In the genomic region with DNA sequence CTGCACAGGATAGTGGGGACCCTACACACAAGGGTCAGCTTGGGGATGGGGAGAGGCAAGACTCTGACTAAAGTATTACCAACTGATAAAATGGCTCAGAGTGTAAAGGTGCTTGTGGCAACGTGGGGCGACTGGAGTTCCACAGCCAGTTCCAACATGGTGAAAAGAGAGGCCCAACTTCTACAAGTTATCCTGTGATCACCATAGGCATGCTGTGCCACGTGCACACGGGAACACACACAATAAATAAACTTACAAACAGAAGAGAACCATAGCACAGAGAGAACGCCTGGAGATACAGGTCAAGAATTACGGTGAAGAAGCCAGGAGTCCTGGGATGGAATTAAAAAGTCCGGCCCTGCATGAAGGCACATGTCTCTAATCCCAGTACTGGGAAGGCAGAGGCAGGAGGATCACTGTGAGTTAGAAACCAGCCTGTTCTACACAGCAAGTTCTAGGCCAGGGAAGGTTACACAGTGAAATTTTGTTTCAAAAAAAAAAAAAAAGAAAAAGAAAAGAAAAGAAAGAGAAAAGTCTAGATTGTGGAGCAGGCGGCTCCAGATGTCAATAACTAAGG, we compare ENCODE assay signal across 8 mouse cellular contexts. TPM values are rescaled to one million over a fixed set of nuclear protein-coding genes. Genes with fewer than 3 reads are reported as not detected.
DNase-seq lines count a peak whose midpoint lies in the region; ATAC-seq and TF ChIP-seq lines count a peak whose summit lies in the region.

No protein-coding gene starts in this region.

- peak overlapping the region; percentile 94 for H3K9ac ChIP-seq in kidney, embryonic 15.5 days
- peak overlapping the region; percentile 91 for H3K9ac ChIP-seq in hindbrain, embryonic 16.5 days (ENCODE audit: low read depth, low read length)
- peak overlapping the region; percentile 74 for H3K9ac ChIP-seq in midbrain, embryonic 16.5 days (ENCODE audit: low read depth, low read length)

- peak overlapping the region; percentile 88 for H3K27ac ChIP-seq in kidney, embryonic 15.5 days
- H3K27ac ChIP-seq in cortical plate, adult 2 months (ENCODE audit: insufficient read depth, low read length) = no peak overlapping the region
- peak overlapping the region; percentile 80; the same call in 1 of the 2 replicates for H3K27ac ChIP-seq in hindbrain, embryonic 16.5 days (ENCODE audit: low read depth, low read length)
- peak overlapping the region; percentile 40; the same call in 1 of the 2 replicates for H3K27ac ChIP-seq in midbrain, embryonic 16.5 days (ENCODE audit: low read length)

- H3K9me3 ChIP-seq in kidney, embryonic 15.5 days (replicated peaks) = no peaks in the 10 kb centered on the region
- H3K9me3 ChIP-seq in hindbrain, embryonic 16.5 days (ENCODE audit: control insufficient read depth, low read length) = no peaks in the 10 kb centered on the region
- no peaks in the 10 kb centered on the region for H3K9me3 ChIP-seq in midbrain, embryonic 16.5 days (replicated peaks; ENCODE audit: control insufficient read depth, low read length, poor library complexity, severe bottlenecking)

- no peak for DNase-seq in kidney, postnatal 4 days
- no peak for DNase-seq in adrenal gland, adult 8-10 months
- DNase-seq in testis, postnatal 14 days (ENCODE audit: low spot score) = no peak
- no peak for DNase-seq in frontal cortex, postnatal 10 days (ENCODE audit: low spot score in 2 of 2)

- no peak for TF ChIP-seq CTCF in cortical plate, adult 2 months (IDR thresholded peaks at IDR 0.05; ENCODE audit: extremely low read depth, insufficient read depth, low read length)

- 5% methylated on average over 8 of the region's 8 CpGs for WGBS in kidney, embryonic 15.5 days
- 14% methylated on average over 8 of the region's 8 CpGs for WGBS in hindbrain, embryonic 16.5 days
- WGBS in midbrain, embryonic 16.5 days = 9% methylated on average over 8 of the region's 8 CpGs

- TF ChIP-seq POLR2A in cortical plate, adult 2 months (IDR thresholded peaks at IDR 0.05; ENCODE audit: extremely low read depth, insufficient read depth, low read length) = no peak

- no peaks in the 10 kb centered on the region for H3K27me3 ChIP-seq in kidney, embryonic 15.5 days
- peaks cover 3% of the 10 kb centered on the region; the same call in 1 of the 2 replicates for H3K27me3 ChIP-seq in hindbrain, embryonic 16.5 days (replicated peaks; ENCODE audit: control insufficient read depth, insufficient read depth, low read length)
- H3K27me3 ChIP-seq in midbrain, embryonic 16.5 days (ENCODE audit: control insufficient read depth, insufficient read depth, low read depth, low read length) = peaks cover 3% of the 10 kb centered on the region; the same call in 1 of the 2 replicates

- peaks cover 61% of the 10 kb centered on the region for H3K4me1 ChIP-seq in kidney, embryonic 15.5 days
- H3K4me1 ChIP-seq in cortical plate, adult 2 months (ENCODE audit: control insufficient read depth, insufficient read depth, low read length) = peaks cover 10% of the 10 kb centered on the region
- H3K4me1 ChIP-seq in hindbrain, embryonic 16.5 days (ENCODE audit: control insufficient read depth, insufficient read depth, low read depth, low read length) = peaks cover 37% of the 10 kb centered on the region
- H3K4me1 ChIP-seq in midbrain, embryonic 16.5 days (ENCODE audit: control insufficient read depth, insufficient read depth, low read length) = peaks cover 29% of the 10 kb centered on the region

- H3K36me3 ChIP-seq in kidney, embryonic 15.5 days = peaks cover 23% of the 10 kb centered on the region
- 0 out of 2 replicates have a peak, but pooled peaks cover 3% of the 10 kb centered on the region for H3K36me3 ChIP-seq in hindbrain, embryonic 16.5 days (ENCODE audit: control insufficient read depth, insufficient read depth, low read length)
- H3K36me3 ChIP-seq in midbrain, embryonic 16.5 days (ENCODE audit: control insufficient read depth, insufficient read depth, low read length) = no peaks in the 10 kb centered on the region

- peak overlapping the region; percentile 91 for H3K4me2 ChIP-seq in kidney, embryonic 15.5 days
- H3K4me2 ChIP-seq in hindbrain, embryonic 16.5 days (ENCODE audit: low read length) = peak overlapping the region; percentile 99
- H3K4me2 ChIP-seq in midbrain, embryonic 16.5 days (ENCODE audit: low read length) = peak overlapping the region; percentile 89

- H3K4me3 ChIP-seq in kidney, embryonic 15.5 days (replicated peaks) = peak overlapping the region; percentile 87
- H3K4me3 ChIP-seq in cortical plate, adult 2 months (ENCODE audit: insufficient read depth, low read length) = peak overlapping the region; percentile 82
- H3K4me3 ChIP-seq in hindbrain, embryonic 16.5 days (ENCODE audit: low read length) = peak overlapping the region; percentile 92
- H3K4me3 ChIP-seq in midbrain, embryonic 16.5 days (ENCODE audit: low read depth, low read length) = peak overlapping the region; percentile 72

- ATAC-seq in kidney, embryonic 15.5 days (replicated peaks; ENCODE audit: low FRiP score) = no peak
- ATAC-seq in hindbrain, embryonic 16.5 days = no peak
- 0 out of 2 replicates have a peak, but pooled peaks have one; percentile 9 for ATAC-seq in midbrain, embryonic 16.5 days

RNA-seq across cellular contexts. Expression of gene Cdc37, which starts 0.6 kb away (rescaled TPM):
- polyA plus RNA-seq in kidney, embryonic 15.5 days (2015; fragmentation: Nextera tagmentation; extraction: Ambion mirVana) = 332 and 351 TPM in 2 replicates
- 158 and 168 TPM in 2 replicates for polyA plus RNA-seq in cortical plate, adult 2 months (2012; rRNA removed)
- 204 and 211 TPM in 2 replicates for polyA plus RNA-seq in hindbrain, embryonic 16.5 days (2015; fragmentation: Nextera tagmentation; extraction: Ambion mirVana)
- 199 and 227 TPM in 2 replicates for polyA plus RNA-seq in midbrain, embryonic 16.5 days (2015; fragmentation: Nextera tagmentation; extraction: Ambion mirVana)
- 100 to 1,000 TPM; 162 to 190 (median 174) TPM for total RNA-seq in adrenal gland, adult 8-10 months (2022)

RNA-seq across cellular contexts. Expression of gene Pde4a, which starts 16.3 kb away (rescaled TPM):
- 12.6 and 12.7 TPM in 2 replicates for polyA plus RNA-seq in kidney, embryonic 15.5 days (2015; fragmentation: Nextera tagmentation; extraction: Ambion mirVana)
- 77.0 and 80.1 TPM in 2 replicates for polyA plus RNA-seq in cortical plate, adult 2 months (2012; rRNA removed)
- 47.7 and 50.5 TPM in 2 replicates for polyA plus RNA-seq in hindbrain, embryonic 16.5 days (2015; fragmentation: Nextera tagmentation; extraction: Ambion mirVana)
- 44.2 and 49.3 TPM in 2 replicates for polyA plus RNA-seq in midbrain, embryonic 16.5 days (2015; fragmentation: Nextera tagmentation; extraction: Ambion mirVana)
- total RNA-seq in adrenal gland, adult 8-10 months (2022) = 10 to 100 TPM in 2 of 4 experiments, 1 to 10 TPM in 2; 5.7 to 13.4 (median 9.8) TPM

RNA-seq across cellular contexts. Expression of gene Tyk2, which starts 18.1 kb away (rescaled TPM):
- polyA plus RNA-seq in kidney, embryonic 15.5 days (2015; fragmentation: Nextera tagmentation; extraction: Ambion mirVana) = 12.7 and 15.5 TPM in 2 replicates
- polyA plus RNA-seq in cortical plate, adult 2 months (2012; rRNA removed) = 16.4 and 18.6 TPM in 2 replicates
- 9.5 and 10.5 TPM in 2 replicates for polyA plus RNA-seq in hindbrain, embryonic 16.5 days (2015; fragmentation: Nextera tagmentation; extraction: Ambion mirVana)
- 9.7 and 9.9 TPM in 2 replicates for polyA plus RNA-seq in midbrain, embryonic 16.5 days (2015; fragmentation: Nextera tagmentation; extraction: Ambion mirVana)
- total RNA-seq in adrenal gland, adult 8-10 months (2022) = 10 to 100 TPM; 15.3 to 30.3 (median 23.0) TPM

RNA-seq across cellular contexts. Expression of gene Raver1, which starts 57.4 kb away (rescaled TPM):
- polyA plus RNA-seq in kidney, embryonic 15.5 days (2015; fragmentation: Nextera tagmentation; extraction: Ambion mirVana) = 67.9 and 76.3 TPM in 2 replicates
- 24.3 and 26.1 TPM in 2 replicates for polyA plus RNA-seq in cortical plate, adult 2 months (2012; rRNA removed)
- polyA plus RNA-seq in hindbrain, embryonic 16.5 days (2015; fragmentation: Nextera tagmentation; extraction: Ambion mirVana) = 25.9 and 35.9 TPM in 2 replicates
- 28.9 and 30.4 TPM in 2 replicates for polyA plus RNA-seq in midbrain, embryonic 16.5 days (2015; fragmentation: Nextera tagmentation; extraction: Ambion mirVana)
- 10 to 100 TPM; 43.9 to 78.6 (median 56.6) TPM for total RNA-seq in adrenal gland, adult 8-10 months (2022)

RNA-seq across cellular contexts. Expression of gene Gm38431, which starts 57.4 kb away (rescaled TPM):
- 2.2 and 3.0 TPM in 2 replicates for polyA plus RNA-seq in kidney, embryonic 15.5 days (2015; fragmentation: Nextera tagmentation; extraction: Ambion mirVana)
- 2.3 and 3.0 TPM in 2 replicates for polyA plus RNA-seq in cortical plate, adult 2 months (2012; rRNA removed)
- polyA plus RNA-seq in hindbrain, embryonic 16.5 days (2015; fragmentation: Nextera tagmentation; extraction: Ambion mirVana) = 1.3 TPM in 2 replicates
- 1.6 and 1.9 TPM in 2 replicates for polyA plus RNA-seq in midbrain, embryonic 16.5 days (2015; fragmentation: Nextera tagmentation; extraction: Ambion mirVana)
- 1 to 10 TPM in 3 of 4 experiments, under 1 TPM in 1; 0.49 to 3.2 (median 2.3) TPM for total RNA-seq in adrenal gland, adult 8-10 months (2022)
